Mouse (Mus musculus): Measurements from ENCODE around the gene Stk19. TPM values are rescaled to one million over a fixed set of nuclear protein-coding genes. Genes with fewer than 3 reads are reported as not detected.

The Stk19 gene
- total RNA-seq, 1 experiment from 2014 or later: 26.7 TPM

Other genes with a start within 250 kb of the Stk19 start
- 27.3 and 31.2 TPM in 2 replicates for gene Gpsm3, start 247.1 kb downstream of the Stk19 start, total RNA-seq (2017)
- 33.1 and 51.5 TPM in 2 replicates for gene Pbx2, start 245.7 kb downstream of the Stk19 start, total RNA-seq (2017)
- 1.5 and 2.4 TPM in 2 replicates for gene Ager, start 239.1 kb downstream of the Stk19 start, total RNA-seq (2017)
- gene Rnf5, start 233.3 kb downstream of the Stk19 start, total RNA-seq (2017): 6.6 and 18.0 TPM in 2 replicates
- gene Agpat1, start 232.7 kb downstream of the Stk19 start, total RNA-seq (2017): 21.9 and 22.8 TPM in 2 replicates
- 1.3 and 4.5 TPM in 2 replicates for gene Egfl8, start 221.0 kb downstream of the Stk19 start, total RNA-seq (2017)
- gene Ppt2, start 208.4 kb downstream of the Stk19 start, total RNA-seq (2017): 23.2 and 27.6 TPM in 2 replicates
- gene Prrt1, start 207.4 kb downstream of the Stk19 start, total RNA-seq (2017): 0.13 TPM in 1 of 2 replicates, not detected in the other
- gene Fkbpl, start 192.2 kb downstream of the Stk19 start, total RNA-seq (2017): 24.1 and 35.8 TPM in 2 replicates
- gene Atf6b, start 189.8 kb downstream of the Stk19 start, total RNA-seq (2017): 12.3 and 19.9 TPM in 2 replicates
- gene Tnxb, start 166.4 kb downstream of the Stk19 start, total RNA-seq (2017): 0.05 TPM in 1 of 2 replicates, not detected in the other
- gene C4b, start 93.1 kb downstream of the Stk19 start, total RNA-seq (2017): 1.0 and 1.4 TPM in 2 replicates
- not detected in 2 replicates for gene Cyp21a1, start 32.4 kb downstream of the Stk19 start, total RNA-seq (2017)
- 16.4 and 18.6 TPM in 2 replicates for gene Dxo, start 74 bp upstream of the Stk19 start, total RNA-seq (2017)
- 44.0 and 55.5 TPM in 2 replicates for gene Skiv2l, start 13.3 kb upstream of the Stk19 start, total RNA-seq (2017)
- 40.6 and 41.3 TPM in 2 replicates for gene Nelfe, start 13.4 kb upstream of the Stk19 start, total RNA-seq (2017)
- gene Cfb, start 25.6 kb upstream of the Stk19 start, total RNA-seq (2017): not detected in 2 replicates
- gene Zbtb12, start 42.5 kb upstream of the Stk19 start, total RNA-seq (2017): 11.3 and 15.1 TPM in 2 replicates
- gene Gm20547, start 45.1 kb upstream of the Stk19 start, total RNA-seq (2017): not detected in 2 replicates
- 3.3 TPM in 1 of 2 replicates, not detected in the other for gene C2, start 61.3 kb upstream of the Stk19 start, total RNA-seq (2017)
- gene Ehmt2, start 61.5 kb upstream of the Stk19 start, total RNA-seq (2017): 106 and 109 TPM in 2 replicates
- 0.19 TPM in 1 of 2 replicates, not detected in the other for gene Slc44a4, start 77.5 kb upstream of the Stk19 start, total RNA-seq (2017)
- 6.9 and 12.1 TPM in 2 replicates for gene Neu1, start 94.3 kb upstream of the Stk19 start, total RNA-seq (2017)
- gene Hspa1b, start 122.3 kb upstream of the Stk19 start, total RNA-seq (2017): 18.4 and 24.7 TPM in 2 replicates
- gene Gm20481, start 133.0 kb upstream of the Stk19 start, total RNA-seq (2017): 1.1 TPM in 1 of 2 replicates, not detected in the other
- 16.3 and 22.9 TPM in 2 replicates for gene Hspa1a, start 135.2 kb upstream of the Stk19 start, total RNA-seq (2017)
- 0.05 TPM in 1 of 2 replicates, not detected in the other for gene Hspa1l, start 135.8 kb upstream of the Stk19 start, total RNA-seq (2017)
- 28.5 and 39.0 TPM in 2 replicates for gene Lsm2, start 144.9 kb upstream of the Stk19 start, total RNA-seq (2017)
- 228 and 415 TPM in 2 replicates for gene Vars, start 164.0 kb upstream of the Stk19 start, total RNA-seq (2017)
- 0.38 and 0.45 TPM in 2 replicates for gene Vwa7, start 179.6 kb upstream of the Stk19 start, total RNA-seq (2017)
- gene Sapcd1, start 191.1 kb upstream of the Stk19 start, total RNA-seq (2017): 1.7 TPM in 1 of 2 replicates, not detected in the other
- 3.7 and 7.9 TPM in 2 replicates for gene Msh5, start 209.8 kb upstream of the Stk19 start, total RNA-seq (2017)
- gene Clic1, start 213.0 kb upstream of the Stk19 start, total RNA-seq (2017): 294 and 299 TPM in 2 replicates
- gene Ddah2, start 222.1 kb upstream of the Stk19 start, total RNA-seq (2017): 27.4 and 32.3 TPM in 2 replicates
- not detected in 2 replicates for gene Ly6g6c, start 228.4 kb upstream of the Stk19 start, total RNA-seq (2017)
- gene Mpig6b, start 229.2 kb upstream of the Stk19 start, total RNA-seq (2017): not detected in 2 replicates
- gene Ly6g6e, start 240.0 kb upstream of the Stk19 start, total RNA-seq (2017): not detected in 2 replicates
- not detected in 2 replicates for gene Ly6g6d, start 241.1 kb upstream of the Stk19 start, total RNA-seq (2017)
- not detected in 2 replicates for gene Ly6g6f, start 248.7 kb upstream of the Stk19 start, total RNA-seq (2017)